Mouse (Mus musculus): ENCODE measurements around the gene Cldn10. TPM values are rescaled to one million over a fixed set of nuclear protein-coding genes. Genes with fewer than 3 reads are reported as not detected.

The Cldn10 gene
- total RNA-seq, 2 experiments from 2014 or later: 2.0 TPM; not detected in 1

DNA sequence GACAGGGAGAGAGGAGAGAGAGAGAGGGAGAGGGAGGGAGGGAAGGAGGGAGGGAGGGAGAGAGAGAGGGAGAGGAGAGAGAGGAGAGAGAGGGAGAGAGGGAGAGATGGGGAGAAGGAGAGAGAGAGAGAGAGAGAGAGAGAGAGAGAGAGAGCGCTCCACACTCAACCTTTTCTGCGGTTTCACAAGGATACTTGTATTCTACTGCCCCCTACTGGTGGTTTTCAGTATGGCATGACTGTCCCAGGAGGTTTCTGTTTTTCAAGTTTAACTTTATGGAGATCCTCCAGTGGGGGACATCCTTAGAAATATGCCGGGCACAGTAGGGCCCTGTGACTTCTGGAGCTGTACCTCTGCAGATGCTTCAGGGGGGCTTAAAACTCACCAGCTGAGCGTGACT lies 28.8 kb downstream of the Cldn10 start:
- ATAC-seq (replicated peaks; ENCODE audit: low FRiP score, poor library complexity, severe bottlenecking): peak; percentile 58

DNA sequence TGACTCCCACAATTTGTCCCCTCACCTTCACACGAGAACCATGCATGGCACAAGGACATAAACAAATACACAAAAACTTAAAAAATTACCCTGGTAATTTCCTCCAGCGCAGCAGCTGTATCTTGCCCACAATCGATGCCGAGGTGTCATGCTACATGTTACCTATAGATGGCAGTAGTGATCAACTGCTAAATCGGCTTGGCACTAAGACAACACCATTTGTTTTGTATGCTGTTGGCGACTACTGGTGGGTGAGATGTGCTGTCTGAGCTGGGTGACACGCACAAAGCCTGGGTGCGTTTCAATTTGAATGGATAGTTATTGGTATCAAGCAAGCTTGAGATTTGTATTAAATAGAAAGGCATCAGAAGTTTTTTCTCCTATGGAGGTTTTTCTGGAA lies 32.4 kb downstream of the Cldn10 start:
- ATAC-seq (replicated peaks; ENCODE audit: low FRiP score, poor library complexity, severe bottlenecking): peak; percentile 66

DNA sequence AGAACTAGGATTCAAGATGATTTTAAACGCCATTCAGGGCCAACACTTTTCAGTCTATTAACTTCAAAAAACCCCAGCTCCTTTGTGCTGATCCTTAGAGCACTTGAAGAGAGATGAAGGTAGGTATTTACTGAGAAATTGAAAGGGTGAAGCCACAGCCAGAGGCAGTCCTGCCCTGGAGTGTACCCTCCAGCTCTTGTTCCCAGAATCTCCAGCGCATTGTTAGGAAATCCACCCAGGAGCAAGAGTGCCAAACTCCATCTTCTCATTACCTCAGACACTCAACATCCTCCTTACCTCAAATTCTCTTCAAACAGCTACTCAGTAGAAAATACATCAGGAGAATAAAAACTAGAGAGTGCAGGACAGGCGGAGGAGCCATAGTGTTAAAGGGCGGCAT lies 35.1 kb downstream of the Cldn10 start:
- no peak for ATAC-seq (replicated peaks; ENCODE audit: low FRiP score, poor library complexity, severe bottlenecking)

DNA sequence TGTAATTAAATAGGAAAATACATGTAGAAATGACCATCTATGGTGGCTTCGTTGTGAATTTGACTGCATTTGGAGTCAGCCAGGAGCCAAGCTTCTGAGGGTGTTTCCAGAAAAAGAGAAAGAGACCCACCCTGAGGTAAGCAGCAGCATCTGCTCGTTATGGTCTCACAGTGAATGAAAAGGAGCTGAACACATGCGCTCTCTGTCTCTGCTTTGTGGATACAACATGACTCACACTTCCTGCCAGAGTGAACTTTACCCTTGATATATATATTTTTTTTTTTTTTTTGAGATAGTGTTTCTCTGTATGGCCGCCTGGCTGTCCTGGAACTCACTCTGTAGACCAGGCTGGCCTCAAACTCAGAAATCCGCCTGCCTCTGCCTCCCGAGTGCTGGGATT lies 35.6 kb downstream of the Cldn10 start:
- ATAC-seq (replicated peaks; ENCODE audit: low FRiP score, poor library complexity, severe bottlenecking): no peak

DNA sequence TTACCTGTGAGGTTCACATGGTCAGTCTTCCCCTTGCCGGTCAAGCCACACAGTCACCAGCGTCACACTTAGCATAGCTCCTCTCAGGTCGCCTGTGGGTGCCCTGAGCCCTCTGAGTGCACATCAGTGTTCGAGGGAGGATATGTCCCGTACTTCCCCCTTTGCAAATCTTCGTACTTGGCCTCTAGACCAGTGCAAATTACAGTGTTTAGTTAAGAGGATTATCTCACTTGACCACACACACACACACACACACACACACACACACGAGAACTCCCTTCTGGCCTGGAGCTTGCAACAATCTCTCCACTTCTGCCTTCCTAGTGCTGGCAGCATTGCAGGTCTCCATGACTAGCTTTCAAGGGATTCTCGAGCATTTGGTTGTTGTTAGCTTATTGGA lies 38.6 kb downstream of the Cldn10 start:
- no peak for ATAC-seq (replicated peaks; ENCODE audit: low FRiP score, poor library complexity, severe bottlenecking)

DNA sequence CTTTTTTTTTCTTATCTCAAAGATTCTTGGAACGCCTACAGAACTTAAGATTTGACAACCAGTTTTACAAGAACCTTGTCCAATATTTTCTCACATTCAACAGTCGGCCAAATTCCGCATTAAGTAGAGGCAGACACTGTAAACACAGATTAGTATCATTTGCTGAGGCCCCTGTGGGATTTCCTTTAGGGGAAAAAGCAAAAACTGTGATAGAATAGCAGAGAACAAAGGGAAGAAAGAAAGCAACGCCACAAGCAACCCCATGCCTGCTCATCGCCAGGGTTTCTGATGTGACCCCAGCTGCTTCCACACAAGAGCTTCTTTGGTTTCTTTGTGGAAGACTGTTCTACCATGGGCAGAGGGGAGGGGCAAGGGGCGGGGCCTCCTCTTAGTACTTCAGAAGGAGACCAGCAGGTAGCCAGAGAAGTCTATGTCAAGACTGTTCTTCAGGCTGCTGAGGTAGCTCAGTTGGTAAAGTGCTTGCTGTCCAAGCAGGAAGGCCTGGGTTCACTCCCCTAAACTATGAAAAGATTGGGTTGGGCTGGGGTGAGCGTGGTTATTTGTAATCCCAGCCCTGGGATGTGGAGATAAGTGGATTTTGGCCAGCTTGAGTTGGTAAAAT lies 39.7 kb downstream of the Cldn10 start:
- no peak for ATAC-seq (replicated peaks; ENCODE audit: low FRiP score, poor library complexity, severe bottlenecking)

DNA sequence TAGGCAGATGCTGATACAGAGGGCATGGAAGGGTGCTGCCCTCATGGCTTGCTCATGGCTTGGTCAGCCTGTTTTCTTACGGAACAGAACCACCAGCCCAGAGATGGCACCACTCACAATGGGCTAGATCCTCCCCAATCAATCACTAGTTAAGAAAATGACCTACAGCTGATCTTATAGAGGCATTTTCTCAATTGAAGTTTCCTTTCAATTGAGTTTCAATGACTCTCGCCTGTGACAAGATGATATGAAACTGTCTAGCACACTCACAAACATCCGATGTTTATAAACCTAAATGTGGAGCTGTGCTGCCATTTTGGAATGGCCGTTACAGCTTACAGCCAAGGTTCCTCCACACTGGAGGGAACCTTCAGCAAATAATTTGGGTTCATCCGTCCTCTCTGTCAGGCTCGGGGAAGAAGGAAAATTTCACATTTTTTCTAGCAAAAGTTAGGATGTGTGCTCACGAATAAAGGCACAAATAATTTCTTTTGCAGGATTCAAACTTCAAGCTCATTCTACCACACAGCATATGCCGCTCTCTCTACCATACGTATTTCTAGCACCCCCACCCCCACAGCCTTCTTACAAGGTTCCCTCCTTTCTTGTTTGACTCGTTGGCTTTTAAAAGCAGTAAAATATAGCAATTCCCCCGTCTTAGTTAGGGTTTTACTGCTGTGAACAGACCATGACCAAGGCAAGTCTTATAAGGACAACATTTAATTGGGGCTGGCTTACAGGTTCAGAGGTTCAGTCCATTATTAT lies 41.8 kb downstream of the Cldn10 start:
- no peak for ATAC-seq (replicated peaks; ENCODE audit: low FRiP score, poor library complexity, severe bottlenecking)

DNA sequence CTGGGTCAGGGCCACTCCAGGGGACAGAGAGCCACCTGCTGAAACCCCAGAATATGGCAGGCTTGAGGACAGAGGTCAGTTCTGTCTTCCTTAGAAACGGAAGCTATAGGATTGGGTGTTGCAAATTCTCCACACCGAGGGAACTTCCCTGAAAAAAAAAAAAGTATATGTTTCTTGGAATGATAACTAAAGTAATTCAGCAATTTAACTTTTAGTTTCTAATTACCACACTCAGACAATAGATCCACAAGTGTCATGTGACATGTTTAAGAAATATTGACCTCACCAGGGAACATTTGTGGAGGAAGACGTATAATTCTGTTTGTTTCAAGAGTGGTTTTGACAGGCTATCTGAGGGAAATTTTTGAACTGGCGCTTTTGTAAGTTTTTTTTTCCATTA lies 43.9 kb downstream of the Cldn10 start:
- no peak for ATAC-seq (replicated peaks; ENCODE audit: low FRiP score, poor library complexity, severe bottlenecking)

DNA sequence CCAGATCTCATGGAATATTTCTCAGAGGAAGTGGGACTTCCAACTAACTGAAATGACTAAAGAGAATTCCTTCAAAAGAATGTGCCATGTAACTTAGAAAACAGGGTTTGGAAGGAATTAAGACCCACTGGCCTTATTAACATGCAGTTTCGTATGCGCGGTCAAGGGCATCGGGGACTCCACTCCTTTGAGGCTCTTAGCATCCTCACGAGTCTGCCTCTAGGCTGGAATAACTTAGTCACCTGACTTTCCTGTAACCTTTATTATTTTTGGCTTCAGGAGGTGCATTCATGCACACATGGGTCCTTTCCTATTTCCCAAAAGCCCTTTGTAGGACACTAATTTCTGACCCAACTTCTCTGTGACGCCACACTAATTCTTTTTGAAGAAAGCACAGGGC lies 45.5 kb downstream of the Cldn10 start:
- ATAC-seq (replicated peaks; ENCODE audit: low FRiP score, poor library complexity, severe bottlenecking): no peak

DNA sequence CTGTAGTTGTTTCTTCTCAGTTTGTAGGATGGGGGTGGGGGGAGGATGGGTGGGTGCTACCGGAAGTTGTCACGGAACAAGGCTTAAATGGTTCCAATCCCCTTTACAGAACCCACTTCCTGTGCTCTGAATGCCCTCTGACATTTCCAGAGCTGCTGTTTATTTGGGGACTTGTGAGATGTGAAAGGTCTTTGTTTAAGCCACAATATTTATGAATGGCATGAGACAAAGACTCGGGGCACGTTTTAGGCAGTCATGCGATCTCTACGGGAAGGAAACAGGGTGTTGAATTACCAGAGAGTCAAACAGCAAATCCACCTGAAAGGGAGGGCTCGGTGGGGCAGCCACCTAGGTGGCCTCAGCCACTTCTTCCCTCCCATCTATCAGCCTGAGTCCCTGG lies 46.6 kb downstream of the Cldn10 start:
- ATAC-seq (replicated peaks; ENCODE audit: low FRiP score, poor library complexity, severe bottlenecking): no peak

DNA sequence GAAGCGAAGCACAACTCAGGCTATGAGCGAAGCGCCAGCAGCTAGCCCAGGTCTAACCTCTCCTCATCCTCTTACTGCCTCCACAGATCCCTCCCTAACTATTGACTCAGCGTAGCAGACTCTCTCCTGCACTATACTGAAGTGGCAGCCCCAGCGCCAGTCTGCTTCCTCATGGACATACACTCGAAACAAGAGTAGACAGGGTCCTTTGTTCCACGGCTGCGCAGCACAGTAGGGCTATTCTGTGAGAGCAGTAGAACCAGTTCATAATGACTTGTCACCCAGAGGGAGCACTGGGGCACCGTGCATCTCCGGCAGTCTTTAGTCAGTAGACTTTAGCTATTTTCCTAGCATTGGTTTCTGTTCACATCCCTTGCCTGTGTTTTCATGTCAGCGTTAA lies 48.4 kb downstream of the Cldn10 start:
- ATAC-seq (replicated peaks; ENCODE audit: low FRiP score, poor library complexity, severe bottlenecking): no peak

DNA sequence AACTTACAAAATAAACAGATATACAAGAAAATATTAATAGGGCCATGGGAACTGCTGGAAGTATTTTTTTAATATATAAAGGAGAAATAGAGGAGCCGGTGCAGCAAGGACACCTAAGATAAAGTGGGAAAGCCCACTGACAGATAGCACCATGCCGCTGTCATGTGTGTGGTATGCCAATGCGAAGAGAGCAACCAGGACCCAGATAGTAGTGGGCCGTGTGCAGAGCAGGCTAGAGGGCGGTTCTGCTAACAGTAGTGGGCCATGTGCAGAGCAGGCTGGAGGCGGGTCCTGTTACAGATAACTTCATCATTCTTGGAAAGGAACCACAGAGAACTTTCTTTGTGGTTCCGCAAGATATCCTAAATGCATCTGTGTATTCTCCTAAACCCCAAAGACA lies 49.0 kb downstream of the Cldn10 start:
- ATAC-seq (replicated peaks; ENCODE audit: low FRiP score, poor library complexity, severe bottlenecking): peak; percentile 73

DNA sequence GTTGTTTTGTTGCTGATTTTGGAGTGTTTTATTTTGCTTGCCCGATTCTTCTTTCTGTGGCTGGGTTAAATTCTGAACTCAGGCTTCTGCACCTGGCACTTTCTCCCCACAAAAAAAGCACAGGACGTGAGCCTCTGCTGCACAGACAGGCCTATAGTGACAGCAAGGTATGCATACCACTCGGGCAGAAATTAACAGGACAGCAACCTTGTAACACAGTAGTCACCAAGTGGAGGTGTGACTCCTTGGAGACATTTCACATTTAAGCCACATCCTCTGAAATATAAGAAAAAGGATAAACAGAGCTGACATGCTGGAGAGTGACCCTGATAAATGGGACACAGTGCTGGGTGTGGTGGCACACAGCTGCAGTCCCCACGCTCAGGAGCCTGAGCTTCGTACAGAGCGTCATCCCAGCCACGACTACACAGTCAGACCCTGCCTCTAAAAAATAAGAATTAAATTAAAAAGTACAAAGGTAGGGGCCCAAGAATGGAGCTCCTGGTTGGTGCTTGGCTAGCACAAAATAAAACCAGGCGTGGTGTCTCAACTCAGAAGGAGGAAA lies 50.9 kb downstream of the Cldn10 start:
- ATAC-seq (replicated peaks; ENCODE audit: low FRiP score, poor library complexity, severe bottlenecking): no peak

DNA sequence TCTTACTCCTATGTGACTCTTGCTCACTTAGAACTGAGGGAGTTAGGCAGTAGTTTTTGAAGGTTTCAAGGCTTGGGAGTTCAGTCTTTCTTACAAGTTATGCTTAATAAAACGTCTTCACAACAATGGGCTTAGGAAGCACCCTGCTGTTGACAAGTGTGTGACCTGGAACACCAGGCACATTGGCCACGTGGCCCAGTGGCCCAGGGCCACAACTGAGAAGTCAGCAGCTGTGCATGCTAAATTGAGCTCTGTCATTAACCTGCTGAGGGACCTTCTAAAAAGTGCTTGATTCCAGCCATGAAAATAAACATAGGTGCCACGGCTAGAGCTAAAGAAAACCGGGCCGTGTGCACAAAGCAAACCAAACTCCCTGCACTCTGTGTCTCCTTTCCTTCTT lies 51.7 kb downstream of the Cldn10 start:
- ATAC-seq (replicated peaks; ENCODE audit: low FRiP score, poor library complexity, severe bottlenecking): no peak

DNA sequence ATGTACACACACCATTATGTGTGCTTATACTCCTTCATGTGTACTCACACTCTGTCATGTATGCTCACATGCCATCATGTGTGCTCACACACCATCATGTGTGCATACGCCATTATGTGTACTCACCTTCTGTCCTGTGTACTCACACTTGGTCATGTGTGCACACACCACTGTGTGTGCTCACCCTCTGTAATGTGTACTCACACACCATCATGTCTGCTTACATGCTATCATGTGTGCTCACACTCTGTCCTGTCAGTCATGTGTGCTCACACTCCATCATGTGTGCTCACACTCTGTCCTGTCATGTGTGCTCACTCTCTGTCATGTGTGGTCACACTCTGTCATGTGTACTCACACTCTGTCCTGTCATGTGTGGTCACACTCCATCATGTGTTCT lies 52.3 kb downstream of the Cldn10 start:
- no peak for ATAC-seq (replicated peaks; ENCODE audit: low FRiP score, poor library complexity, severe bottlenecking)

DNA sequence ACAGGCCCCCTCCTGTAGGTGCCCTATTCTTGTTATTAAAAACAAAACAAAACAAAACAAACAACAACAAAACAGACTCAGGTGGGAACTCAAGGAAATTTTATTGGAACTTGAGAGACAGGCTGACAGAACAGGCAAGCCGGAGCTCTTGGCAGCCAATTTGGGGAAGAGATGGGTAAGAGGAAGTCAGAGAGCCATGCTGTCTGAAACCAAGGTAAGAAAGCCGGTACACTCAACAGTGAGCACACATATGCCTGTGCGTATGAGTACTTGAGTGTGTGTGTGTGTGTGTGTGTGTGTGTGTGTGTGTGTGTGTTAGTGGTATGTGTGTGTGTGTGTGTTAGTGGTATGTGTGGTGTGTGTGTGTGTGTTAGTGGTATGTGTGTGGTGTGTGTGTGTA lies 54.6 kb downstream of the Cldn10 start:
- ATAC-seq (replicated peaks; ENCODE audit: low FRiP score, poor library complexity, severe bottlenecking): no peak

DNA sequence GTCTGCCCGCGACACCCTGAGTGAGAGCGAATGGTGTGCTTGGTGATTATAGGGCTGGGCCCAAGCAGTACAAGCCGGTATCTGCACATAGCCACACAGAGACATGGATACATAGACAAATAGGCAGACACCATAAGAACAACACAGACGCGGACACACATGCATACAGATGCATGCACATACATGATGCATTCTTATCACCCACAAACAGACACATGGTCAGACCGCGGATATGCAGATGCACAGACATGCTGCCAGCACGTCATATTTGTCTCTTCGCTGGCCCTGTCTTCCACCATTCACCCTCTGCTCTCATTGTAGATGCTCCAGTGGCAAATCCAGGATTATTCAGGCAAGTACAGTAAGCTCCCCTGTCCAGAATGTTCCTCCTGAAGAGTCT lies 59.1 kb downstream of the Cldn10 start:
- no peak for ATAC-seq (replicated peaks; ENCODE audit: low FRiP score, poor library complexity, severe bottlenecking)

DNA sequence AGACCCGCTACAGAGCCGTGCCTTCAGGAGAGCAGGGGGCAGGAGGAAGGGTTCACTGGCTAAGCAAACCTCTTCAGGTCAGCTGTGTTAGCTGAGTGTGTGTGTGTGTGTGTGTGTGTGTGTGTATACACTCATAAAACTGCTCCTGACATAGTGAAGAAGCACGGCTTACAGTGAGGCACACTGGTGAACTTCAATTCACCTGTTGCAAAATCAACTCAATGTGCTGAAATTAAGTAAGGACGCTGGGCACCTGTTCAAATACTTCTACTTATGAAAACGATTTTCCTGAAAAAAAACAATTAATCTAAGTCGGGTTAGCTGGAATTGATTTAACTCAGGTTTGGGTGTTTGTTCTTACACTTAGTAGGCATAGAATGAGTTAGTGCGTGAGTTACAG lies 60.5 kb downstream of the Cldn10 start:
- no peak for ATAC-seq (replicated peaks; ENCODE audit: low FRiP score, poor library complexity, severe bottlenecking)

DNA sequence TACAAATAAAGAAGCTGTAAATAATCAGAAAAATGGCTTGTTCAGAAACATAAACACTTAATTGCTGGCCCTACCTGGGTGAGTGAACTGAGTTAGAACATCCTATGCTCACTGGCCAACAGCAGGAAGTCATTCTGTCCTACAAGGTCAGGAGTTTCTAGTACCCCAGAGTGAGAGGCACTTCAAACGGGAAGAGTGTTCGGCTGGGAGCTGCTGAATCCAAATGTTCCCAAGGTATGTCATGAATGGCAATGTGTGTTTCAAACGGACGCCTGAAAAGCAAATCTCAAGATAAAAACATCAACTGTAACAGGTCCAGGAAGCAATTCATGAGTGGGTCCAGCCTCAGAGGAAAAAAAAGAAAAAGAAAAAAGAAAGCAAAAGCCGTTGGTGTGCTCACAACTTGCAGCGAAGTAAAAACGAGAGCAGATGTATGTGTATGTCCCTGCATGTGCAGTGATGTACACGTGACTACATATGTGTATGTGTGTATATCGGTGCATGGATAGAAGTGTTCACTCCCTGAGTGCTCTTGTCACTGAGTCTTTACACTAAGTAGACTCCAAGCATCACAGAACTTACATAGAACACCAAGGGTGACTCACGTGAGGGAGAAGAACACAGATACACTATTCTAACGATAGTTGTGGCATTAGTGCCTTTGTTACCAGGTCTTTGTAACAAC lies 62.4 kb downstream of the Cldn10 start:
- ATAC-seq (replicated peaks; ENCODE audit: low FRiP score, poor library complexity, severe bottlenecking): no peak

DNA sequence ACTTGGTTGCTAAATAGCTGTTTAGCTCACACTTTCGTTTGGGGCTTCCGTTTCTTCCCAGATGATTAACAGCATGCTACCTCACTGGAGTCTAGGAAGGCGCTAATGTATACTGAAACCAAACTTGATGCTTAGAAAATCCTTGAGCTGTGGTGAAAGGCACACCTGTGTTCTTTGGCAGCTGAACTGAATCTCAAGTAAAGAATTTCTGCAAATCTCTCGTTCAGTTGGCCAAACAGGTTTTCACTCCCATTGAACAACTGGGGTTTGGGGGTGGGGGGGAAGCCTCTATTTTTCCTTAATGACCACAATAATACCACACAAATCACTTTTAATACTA lies 63.0 kb downstream of the Cldn10 start:
- no peak for ATAC-seq (replicated peaks; ENCODE audit: low FRiP score, poor library complexity, severe bottlenecking)

DNA sequence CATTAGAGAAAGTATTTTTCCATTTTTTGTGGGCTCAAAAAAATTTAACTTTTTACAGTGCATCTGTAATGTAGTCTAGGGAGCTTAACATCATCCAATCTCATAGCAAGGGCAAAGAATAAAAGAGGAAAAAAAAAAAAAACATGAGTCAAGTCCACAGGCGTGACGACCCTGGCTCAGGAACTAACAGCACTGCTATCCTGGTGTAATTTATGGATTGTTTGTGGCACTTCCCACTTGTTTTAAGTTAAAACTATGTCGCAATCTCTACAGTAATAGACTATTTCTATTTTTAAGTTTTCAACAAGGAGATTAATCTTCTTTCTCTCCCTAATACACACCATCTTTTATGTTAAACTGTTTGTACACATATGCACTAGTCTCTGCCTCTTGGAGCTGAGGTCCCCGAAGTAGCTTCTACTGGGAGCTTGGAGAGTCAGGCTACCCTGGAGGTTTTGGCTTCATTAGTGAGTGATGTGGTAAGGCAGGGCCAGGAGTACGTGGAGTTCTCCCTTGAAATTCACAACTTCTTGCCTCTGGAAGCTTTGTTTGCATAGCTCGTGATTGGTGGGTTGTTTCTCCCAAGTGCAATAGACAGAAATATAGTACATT lies 63.9 kb downstream of the Cldn10 start:
- no peak for ATAC-seq (replicated peaks; ENCODE audit: low FRiP score, poor library complexity, severe bottlenecking)
